19 mouse cellular contexts compared by ENCODE assay signal in genomic region chr13:63117495-63118184, GRCm38 (mm10).
DNase-seq lines count a peak whose midpoint lies in the region; ATAC-seq and TF ChIP-seq lines count a peak whose summit lies in the region.
"Had no signal": no experiment of that assay in that cellular context is flagged by ENCODE, and none has a peak within 500 bp of the region (broad histone marks: within the 10 kb centered on the region; RNA-seq: fewer than 3 reads in every experiment).

No protein-coding gene starts in this region.

- H3K27me3 ChIP-seq in heart, embryonic 15.5 days = no peaks in the 10 kb centered on the region
- H3K27me3 ChIP-seq in MEL (ENCODE audit: control insufficient read depth in 1 of 2, insufficient read depth in 2 of 2, low read length in 2 of 2) = no peaks in the 10 kb centered on the region
- H3K27me3 ChIP-seq: forebrain, embryonic 13.5 days; midbrain, embryonic 13.5 days; neural tube, embryonic 15.5 days had no signal

- WGBS in heart, embryonic 15.5 days = 38% methylated on average over 3 of the region's 3 CpGs

- intact Hi-C loops in heart, postnatal 36 days (cut with DNase I) = no loop called here

- no peak overlapping the region for H3K4me3 ChIP-seq in heart, embryonic 15.5 days
- no peak overlapping the region for H3K4me3 ChIP-seq in MEL (ENCODE audit: control insufficient read depth in 1 of 2, insufficient read depth in 1 of 2, low read depth in 2 of 2, low read length in 2 of 2)
- H3K4me3 ChIP-seq: forebrain, embryonic 13.5 days; midbrain, embryonic 13.5 days; neural tube, embryonic 15.5 days had no signal

- TF ChIP-seq CTCF in MEL (IDR thresholded peaks at IDR 0.05 in 2 of 3, conservative IDR thresholded peaks at IDR 0.05 in 1 of 3; ENCODE audit: control insufficient read depth in 1 of 3, insufficient read depth in 1 of 3, low read depth in 2 of 3, low read length in 3 of 3, poor library complexity in 1 of 3, severe bottlenecking in 1 of 3) = no peak

- peak overlapping the region; percentile 48 for H3K27ac ChIP-seq in heart, embryonic 15.5 days
- H3K27ac ChIP-seq in MEL (ENCODE audit: control insufficient read depth, low read depth, low read length) = no peak overlapping the region; the same call in 1 of the 2 replicates
- H3K27ac ChIP-seq: forebrain, embryonic 13.5 days; midbrain, embryonic 13.5 days; neural tube, embryonic 15.5 days had no signal

- no peaks in the 10 kb centered on the region for H3K79me2 ChIP-seq in MEL (ENCODE audit: control insufficient read depth, insufficient read depth, low read length, poor library complexity)

- no peak for TF ChIP-seq RAD21 in MEL (IDR thresholded peaks at IDR 0.05; ENCODE audit: low read depth, low read length)

- peaks cover 41% of the 10 kb centered on the region for H3K4me1 ChIP-seq in heart, embryonic 15.5 days (replicated peaks)
- H3K4me1 ChIP-seq in MEL (ENCODE audit: control insufficient read depth in 1 of 2, insufficient read depth in 2 of 2, low read length in 2 of 2) = peaks cover 7 to 26% of the 10 kb centered on the region in 2 experiments; a peak in 3 of 4 replicates
- H3K4me1 ChIP-seq: neural tube, embryonic 15.5 days had no signal

- H3K4me2 ChIP-seq in heart, embryonic 15.5 days = no peak overlapping the region
- H3K4me2 ChIP-seq: forebrain, embryonic 13.5 days; midbrain, embryonic 13.5 days; neural tube, embryonic 15.5 days had no signal

- no peak for DNase-seq in heart, postnatal 36 days
- DNase-seq in 416B (ENCODE audit: low read depth) (peak; percentile 27), MEL (ENCODE audit: low read depth, low spot score) (peak; percentile 52)
- DNase-seq in lung, postnatal 25 days (ENCODE audit: low spot score) = peak; percentile 37
- no peak for DNase-seq in ovary, postnatal 14 days (ENCODE audit: low spot score)
- DNase-seq: adrenal gland, adult 8-10 months; cerebellum, adult 11 months; cerebellum, postnatal 14 days; gastrocnemius, postnatal 36 days; kidney, adult 9 months; kidney, postnatal 4 days; retina, postnatal 1 day had no signal

- H3K36me3 ChIP-seq in heart, embryonic 15.5 days = no peaks in the 10 kb centered on the region
- peaks cover 0 to 27% of the 10 kb centered on the region in 2 experiments; a peak in 2 of 4 replicates for H3K36me3 ChIP-seq in MEL (ENCODE audit: control insufficient read depth in 1 of 2, insufficient read depth in 2 of 2, low read length in 2 of 2)
- H3K36me3 ChIP-seq: G1E; midbrain, embryonic 13.5 days; neural tube, embryonic 15.5 days had no signal

- TF ChIP-seq EP300 in MEL (IDR thresholded peaks at IDR 0.05; ENCODE audit: low read depth in 1 of 2, low read length in 2 of 2) = peak; percentile 51 to 60

- ATAC-seq in heart, embryonic 15.5 days (replicated peaks; ENCODE audit: insufficient number of reproducible peaks, insufficient read depth, low FRiP score, low read depth) = no peak
- ATAC-seq in inflammation-experienced regulatory T-cells, adult 6 months = no peak
- ATAC-seq: CD4-positive, CD25-positive, alpha-beta regulatory T cell, adult 4 months; forebrain, embryonic 13.5 days; midbrain, embryonic 13.5 days had no signal

- no peak for TF ChIP-seq POLR2A in MEL (IDR thresholded peaks at IDR 0.05; ENCODE audit: control insufficient read depth in 1 of 2, insufficient read depth in 1 of 2, low read depth in 1 of 2, low read length in 2 of 2, poor library complexity in 1 of 2)

- H3K9me3 ChIP-seq in heart, embryonic 15.5 days (replicated peaks) = no peaks in the 10 kb centered on the region
- no peaks in the 10 kb centered on the region for H3K9me3 ChIP-seq in MEL (replicated peaks; ENCODE audit: insufficient read depth, low read length)
- H3K9me3 ChIP-seq: forebrain, embryonic 13.5 days; midbrain, embryonic 13.5 days; neural tube, embryonic 15.5 days had no signal

- H3K9ac ChIP-seq in heart, embryonic 15.5 days = no peak overlapping the region
- no peak overlapping the region for H3K9ac ChIP-seq in MEL (ENCODE audit: control insufficient read depth, low read depth, low read length, poor library complexity, severe bottlenecking)
- H3K9ac ChIP-seq: forebrain, embryonic 13.5 days; midbrain, embryonic 13.5 days; neural tube, embryonic 15.5 days had no signal

TF ChIP-seq in MEL, 35 proteins besides CTCF, POLR2A, EP300 and RAD21:
- no peak for TF ChIP-seq MYC (IDR thresholded peaks at IDR 0.05; ENCODE audit: low read depth, low read length)
- TF ChIP-seq GATA1 (IDR thresholded peaks at IDR 0.05; ENCODE audit: low read depth, low read length) = peak; percentile 56
- no peak for TF ChIP-seq MEF2A (IDR thresholded peaks at IDR 0.05; ENCODE audit: extremely low read depth, insufficient replicate concordance, low read depth, low read length, poor library complexity, severe bottlenecking)
- TF ChIP-seq TAL1 (IDR thresholded peaks at IDR 0.05; ENCODE audit: low read length) = peak; percentile 63
- no peak for TF ChIP-seq ZNF384 (IDR thresholded peaks at IDR 0.05; ENCODE audit: low read depth, low read length)
- TF ChIP-seq KAT2A (conservative IDR thresholded peaks at IDR 0.05; ENCODE audit: low read depth, low read length) = no peak

Comparison
In these comparisons a context has a peak if more than half of its experiments do, and no peak if none do; other contexts are left out.
1. DNase-seq: peak in 416B (single experiment), MEL (single experiment) and lung, postnatal 25 days (single experiment); none in heart, postnatal 36 days (0 of 2) and ovary, postnatal 14 days (single experiment).